Mouse (Mus musculus): ENCODE data around the gene Pxdn.

Gene Pxdn

DNA sequence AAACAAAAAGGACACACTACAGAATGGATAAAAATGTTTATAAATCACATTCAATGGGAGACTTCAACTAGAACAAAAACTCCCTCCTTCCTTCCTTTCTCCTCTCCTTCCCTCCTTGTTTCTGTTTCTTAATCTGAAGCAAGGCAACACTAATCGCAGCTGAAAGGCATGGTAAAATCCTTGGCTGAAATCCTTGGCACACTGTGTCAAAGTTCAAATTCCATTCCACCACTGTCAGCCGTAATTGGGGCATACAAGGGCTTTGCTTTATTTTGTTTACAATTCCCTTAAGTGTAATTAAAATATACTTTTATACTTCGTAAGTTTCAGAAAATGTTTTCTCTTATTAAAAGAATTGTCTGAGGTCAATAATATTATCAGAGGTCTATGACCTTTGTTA, 86.1 kb downstream of the Pxdn start:
- no peak for DNase-seq (ENCODE audit: low read depth, low spot score)

DNA sequence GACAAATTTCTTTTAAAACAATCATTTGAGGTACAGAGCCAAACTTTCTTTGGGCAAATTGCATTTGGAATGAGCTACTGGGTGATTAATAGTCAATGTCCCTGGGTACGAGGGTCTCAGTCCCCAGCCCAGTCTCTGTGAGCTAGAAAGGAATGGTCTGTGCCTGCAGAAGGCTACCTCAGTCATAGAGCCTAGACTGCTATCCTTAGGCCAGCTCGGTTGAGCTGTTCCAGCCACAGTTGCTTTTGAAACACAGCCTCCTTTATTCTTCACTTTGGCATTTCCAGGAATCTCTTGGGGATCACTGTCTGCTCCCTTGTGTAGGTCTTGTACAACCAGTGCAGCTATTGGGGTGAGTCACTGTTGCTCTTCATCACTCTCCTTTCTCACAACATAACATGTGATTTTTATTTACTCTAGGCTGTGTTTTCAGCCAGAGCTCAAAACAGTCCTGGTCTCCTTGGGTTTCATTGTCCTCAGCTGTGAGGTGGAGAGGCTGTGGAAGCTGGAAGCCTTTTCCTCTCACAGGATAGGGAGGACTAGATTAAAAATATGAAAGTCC, 86.9 kb downstream of the Pxdn start:
- DNase-seq (ENCODE audit: low read depth, low spot score): no peak

DNA sequence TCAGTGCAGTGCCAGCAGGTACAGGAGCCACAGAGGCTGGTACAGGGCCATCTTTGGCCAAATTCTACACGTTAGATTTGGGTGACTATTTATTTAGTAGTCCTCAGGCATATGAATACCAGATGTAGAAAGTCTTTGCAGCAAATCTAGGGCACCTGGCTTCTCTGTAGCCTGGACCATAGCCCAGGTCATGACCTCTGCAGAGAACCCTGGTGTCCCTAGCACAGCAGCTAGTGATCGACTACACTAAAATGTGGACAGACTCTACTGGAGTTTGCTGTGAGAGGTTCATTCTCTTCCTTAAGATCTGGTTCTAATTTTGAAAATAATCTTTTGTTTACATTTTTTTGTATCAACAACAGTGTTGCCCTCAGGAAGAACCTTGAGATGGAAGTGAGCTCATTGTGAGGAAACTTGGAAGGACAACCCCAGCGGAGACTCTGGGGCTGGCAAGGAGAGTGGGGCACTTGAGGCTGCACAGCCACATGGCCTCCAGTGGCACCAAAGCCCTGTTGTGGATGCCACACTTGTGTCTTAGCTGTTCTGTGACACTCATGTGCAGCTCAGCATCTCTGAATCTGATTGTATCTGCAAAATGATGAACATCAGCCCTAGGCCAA, 90.4 kb downstream of the Pxdn start:
- DNase-seq (ENCODE audit: low read depth, low spot score): no peak

DNA sequence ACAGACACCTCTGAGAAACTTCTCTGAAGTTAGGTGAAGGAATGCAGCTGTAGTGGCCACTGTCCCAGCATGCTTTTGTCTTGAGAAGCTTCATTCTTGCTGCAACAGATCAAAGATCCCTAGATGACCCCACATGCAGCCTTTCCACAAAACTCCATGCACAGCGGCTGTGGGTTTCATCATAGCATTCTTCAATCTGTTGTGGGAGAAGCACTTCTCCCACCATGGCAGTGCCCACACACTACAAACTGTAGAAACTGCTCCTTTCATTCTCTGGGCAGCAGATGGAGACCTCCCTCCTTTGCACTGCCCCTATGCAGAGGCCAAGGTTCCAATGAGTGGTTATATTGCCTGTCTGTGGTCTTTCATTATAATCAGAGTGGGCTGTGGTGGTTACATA, 91.7 kb downstream of the Pxdn start:
- DNase-seq (ENCODE audit: low read depth, low spot score): no peak

DNA sequence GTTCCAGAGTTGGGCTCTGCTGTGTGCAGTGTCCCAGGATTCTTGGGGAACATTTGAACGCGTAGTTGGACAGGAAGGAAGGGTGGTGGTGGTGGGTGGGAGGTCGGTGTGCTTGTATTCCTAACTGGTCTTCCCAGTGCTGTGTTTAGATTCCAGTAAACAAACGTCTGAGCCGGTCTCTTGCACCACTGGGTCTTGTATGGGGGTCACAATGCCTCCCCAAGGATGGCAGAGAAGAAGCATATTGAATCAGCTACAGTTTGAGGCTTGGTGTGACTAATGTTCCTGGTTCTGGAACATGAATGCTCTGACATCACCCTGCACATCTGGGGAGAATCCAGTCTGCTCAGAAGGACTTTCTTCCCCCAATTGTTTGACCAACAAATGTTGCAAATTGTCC, 93.2 kb downstream of the Pxdn start:
- no peak for DNase-seq (ENCODE audit: low read depth, low spot score)

DNA sequence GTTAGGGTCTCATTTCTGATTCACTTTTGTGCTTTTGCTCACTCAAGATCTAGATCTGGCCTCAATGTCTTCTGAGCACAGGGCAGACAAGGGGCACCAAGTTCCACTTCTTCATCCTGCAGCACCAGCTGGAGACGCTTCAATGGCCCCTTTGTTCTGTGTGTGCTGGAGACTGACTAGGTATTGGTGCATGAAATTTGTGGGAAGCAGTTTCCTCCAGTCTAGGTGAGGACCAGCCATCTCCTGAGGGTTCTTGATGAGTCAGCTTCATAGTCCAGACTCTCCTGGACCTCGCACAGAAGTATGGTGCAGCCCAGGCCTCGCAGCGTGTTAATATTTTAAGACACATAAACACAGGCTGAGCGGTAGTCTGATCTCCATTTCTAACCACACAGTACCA, 97.3 kb downstream of the Pxdn start:
- DNase-seq (ENCODE audit: low read depth, low spot score): no peak

DNA sequence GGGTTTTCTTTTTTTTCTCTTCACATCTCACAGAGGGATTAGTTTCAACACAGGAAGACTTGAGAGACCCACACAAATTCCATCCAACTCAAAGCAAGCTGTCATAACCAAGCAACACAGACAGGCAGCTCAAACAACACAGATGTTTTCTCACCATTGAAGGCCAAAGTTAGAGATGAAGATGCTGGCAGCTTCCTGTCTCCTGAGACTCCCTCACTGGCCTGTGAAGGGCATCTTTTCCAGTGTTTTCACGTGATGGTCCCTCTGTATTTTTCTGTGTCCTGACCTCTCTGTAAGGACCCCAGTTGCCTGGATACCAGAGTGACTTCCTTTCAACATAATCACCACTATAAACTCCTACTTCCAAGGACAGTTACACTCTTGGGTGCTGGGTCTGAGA, 98.0 kb downstream of the Pxdn start:
- DNase-seq (ENCODE audit: low read depth, low spot score): no peak

DNA sequence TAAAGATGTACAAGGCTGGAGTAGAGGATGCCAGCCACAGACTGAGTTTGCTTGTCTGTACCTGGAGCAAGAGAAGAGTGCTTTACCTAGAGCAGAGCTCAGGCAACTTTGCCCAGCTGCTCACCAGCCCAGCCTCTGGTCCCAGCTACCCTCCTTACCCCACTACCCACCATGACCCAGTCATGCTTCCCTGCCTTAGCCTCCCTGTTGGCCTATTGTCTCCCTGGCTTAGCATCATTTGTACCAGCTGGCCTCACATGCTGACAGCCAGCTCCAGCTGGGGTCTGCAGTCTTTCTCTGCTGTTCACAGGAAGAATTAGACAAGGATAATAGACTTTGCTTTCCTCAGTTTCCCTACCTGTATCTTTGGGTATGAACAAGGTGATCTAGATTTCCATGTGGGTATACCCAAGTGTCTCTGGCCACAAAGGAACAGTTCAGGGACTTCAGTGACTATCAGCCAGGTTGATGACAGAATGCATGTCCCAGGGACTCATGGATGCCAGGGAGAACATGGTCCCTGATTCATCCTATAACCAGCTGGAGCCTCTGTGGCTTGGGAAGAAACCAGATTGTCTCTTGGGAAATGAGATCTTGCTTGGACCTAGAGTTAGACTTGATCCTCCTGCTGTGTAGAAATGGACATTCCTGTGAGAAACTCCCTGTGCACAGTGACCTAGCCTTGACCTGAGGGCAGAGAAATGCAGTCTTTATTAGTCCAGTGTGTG, 98.6 kb downstream of the Pxdn start:
- no peak for DNase-seq (ENCODE audit: low read depth, low spot score)

DNA sequence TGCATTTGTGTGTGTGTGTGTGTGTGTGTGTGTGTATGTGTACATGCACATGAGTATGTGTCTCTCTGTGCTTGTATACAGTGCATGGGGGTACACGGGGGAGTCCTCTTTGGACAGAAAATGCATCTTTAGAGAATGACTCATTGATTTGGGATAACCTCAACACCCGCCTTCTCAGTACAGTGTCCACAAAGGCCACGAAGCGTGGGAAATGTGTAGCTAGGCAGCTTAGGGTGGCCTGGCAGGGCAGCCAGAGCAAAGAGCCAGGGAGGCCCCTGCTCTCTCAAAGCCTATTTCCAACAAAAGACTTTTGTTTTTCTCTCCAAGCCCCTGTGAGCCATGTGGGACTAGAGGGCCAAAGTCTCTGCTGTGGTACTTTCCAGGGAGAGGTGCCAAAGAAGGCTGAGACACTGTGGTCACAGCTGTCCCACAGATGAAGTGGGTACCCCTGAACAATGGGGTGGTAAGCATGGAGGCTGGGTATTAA, 99.2 kb downstream of the Pxdn start:
- no peak for DNase-seq (ENCODE audit: low read depth, low spot score)

DNA sequence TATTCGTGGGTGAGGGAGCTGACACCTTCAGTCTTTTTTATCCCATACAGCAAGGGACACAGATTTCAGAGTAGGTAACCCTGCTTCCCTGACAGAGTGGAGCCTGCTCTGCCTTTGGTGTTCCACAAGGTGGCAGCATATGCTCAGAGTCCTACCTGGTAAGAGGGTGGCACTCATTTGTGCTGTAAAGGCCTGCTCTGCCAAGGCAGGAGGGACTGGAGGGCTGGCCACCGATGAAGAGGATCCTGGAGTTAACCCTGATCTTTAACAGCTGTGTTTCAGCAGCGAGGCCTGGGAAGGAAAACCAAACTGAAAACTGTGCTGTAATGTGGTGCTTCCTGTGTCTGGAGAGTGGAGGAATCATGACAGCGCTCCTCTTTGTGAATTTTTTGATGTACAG, 102.2 kb downstream of the Pxdn start:
- peak; percentile 51 for DNase-seq (ENCODE audit: low read depth, low spot score)

DNA sequence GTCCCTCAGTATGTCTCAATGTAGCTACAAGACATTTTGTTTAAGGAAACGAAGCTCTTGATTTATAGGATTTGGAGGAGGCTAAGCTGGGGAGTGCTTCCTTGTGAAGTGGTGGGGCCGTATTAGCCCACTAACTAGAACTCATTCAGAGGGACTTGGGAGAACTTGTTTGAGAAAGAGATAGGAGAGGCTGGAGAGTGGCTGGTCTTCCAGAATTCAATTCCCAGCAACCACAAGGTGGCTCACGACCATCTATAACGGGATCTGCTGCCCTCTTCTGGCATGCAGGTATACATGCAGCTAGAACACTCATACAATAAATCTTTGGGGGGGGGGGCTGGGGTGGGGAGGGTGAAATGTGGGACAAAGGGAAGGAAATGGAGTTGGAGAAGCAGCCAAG, 102.7 kb downstream of the Pxdn start:
- peak; percentile 60 for DNase-seq (ENCODE audit: low read depth, low spot score)

DNA sequence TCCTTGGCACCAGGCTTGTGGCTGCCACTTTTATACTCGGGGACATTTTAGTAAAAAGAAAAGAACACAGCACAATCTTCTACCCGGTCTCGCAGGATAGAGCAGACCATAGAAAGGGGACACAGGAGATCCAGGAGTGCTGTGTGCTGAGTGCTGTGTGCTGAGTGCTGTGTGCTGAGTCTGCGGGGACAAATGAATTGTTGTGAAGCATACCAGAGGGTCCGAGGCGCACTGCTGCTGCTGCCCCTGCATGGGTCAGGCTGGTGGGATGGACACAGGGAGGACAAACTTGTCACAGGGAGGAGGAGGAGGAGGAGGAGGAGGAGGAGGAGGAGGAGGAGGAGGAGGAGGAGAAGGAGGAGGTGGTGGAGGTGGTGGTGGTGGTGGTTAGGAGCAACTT, 111.4 kb downstream of the Pxdn start:
- DNase-seq (ENCODE audit: low read depth, low spot score): no peak

DNA sequence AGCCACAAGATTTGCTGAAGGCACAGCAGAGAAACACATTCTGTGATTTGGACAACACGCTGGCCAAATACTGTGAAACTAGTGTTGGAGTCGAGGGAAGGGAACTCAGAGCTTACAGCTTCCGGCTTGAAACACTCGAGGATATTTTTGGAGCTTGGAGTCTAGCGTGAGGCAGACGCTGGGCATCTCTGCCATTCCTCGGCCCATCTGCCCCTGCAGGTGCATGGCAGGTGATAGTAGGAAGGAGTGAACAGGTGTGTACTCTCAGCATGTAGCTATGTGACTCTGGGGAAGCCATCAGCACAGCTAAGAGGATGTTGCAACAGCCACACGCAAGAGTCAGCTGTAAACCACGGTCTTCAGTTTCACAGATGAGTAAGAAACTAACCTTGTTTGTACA, 112.4 kb downstream of the Pxdn start:
- no peak for DNase-seq (ENCODE audit: low read depth, low spot score)

DNA sequence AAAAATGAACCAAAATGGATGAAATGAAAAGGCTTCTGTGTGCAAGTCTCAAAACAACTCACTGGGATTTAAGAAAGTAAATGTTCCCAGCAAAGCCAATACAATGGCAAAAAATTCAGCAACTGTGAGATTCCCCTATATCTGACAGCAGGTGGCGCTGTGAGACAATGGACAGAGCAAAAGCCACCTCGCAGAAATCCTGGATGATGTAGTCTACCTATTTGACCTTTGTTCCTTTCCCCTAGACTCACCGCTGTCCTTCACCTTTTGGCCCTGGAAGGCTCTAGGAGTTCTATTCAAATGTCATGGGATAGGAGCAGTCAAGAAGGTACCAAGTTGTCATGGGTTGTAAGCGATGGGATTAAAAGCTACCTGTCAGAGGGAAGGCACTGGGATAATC, 112.8 kb downstream of the Pxdn start:
- peak; percentile 62 for DNase-seq (ENCODE audit: low read depth, low spot score)

DNA sequence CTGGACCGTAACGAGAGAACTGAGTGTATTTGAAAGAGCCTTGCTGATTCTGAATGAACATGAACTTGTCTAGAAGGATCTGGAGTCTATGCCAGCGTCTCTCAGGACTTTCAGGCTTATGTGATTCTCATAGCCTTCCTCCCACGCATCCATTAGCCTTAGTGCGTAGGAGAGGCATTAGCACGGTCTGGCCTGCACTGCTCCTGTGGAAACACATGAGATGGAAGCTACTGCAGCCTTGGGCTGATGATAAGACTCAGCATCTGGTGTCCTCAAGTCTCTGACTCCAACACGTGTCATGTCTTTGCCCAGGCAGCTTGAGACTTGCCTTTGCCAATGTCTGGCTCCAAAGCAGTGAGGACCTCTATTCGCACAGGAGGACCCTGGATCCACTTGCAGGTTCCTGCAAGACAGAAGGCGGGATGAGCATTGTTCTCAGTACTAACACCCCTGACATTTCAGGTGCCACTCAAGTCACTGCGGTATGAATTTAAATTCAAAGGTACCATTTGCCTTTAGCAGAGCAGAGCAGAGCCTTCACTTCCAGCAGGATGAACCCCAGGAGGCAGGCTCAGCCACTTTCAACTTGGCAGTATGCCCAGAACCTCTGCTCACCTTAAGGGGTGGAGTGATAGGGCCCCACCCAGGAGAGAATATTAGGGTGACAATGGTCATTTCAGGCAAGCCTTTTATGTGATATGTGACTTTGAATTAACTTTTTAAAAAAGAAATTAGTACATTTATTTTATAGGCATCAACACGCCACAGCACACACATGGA, 117.5 kb downstream of the Pxdn start:
- DNase-seq (ENCODE audit: low read depth, low spot score): no peak

DNA sequence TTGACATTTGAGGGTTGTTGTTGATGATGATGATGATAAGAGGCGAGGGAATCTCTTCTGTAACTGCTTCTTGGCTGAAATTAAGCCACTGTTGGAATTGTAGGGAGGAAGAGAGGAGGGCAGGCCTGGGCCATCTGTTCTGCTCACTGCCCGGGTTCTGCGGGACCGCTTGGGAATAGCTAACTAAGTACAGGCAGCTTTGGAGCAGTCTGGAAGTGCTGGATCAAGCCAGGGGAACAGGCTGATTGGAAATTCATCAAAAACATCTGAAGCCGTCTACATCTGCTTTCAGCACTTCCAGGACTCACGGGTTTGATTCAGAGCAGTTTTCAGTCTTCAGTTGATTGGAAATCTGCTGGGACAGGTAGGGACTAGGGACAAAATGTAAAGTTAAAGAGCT, 120.6 kb downstream of the Pxdn start:
- no peak for DNase-seq (ENCODE audit: low read depth, low spot score)

DNA sequence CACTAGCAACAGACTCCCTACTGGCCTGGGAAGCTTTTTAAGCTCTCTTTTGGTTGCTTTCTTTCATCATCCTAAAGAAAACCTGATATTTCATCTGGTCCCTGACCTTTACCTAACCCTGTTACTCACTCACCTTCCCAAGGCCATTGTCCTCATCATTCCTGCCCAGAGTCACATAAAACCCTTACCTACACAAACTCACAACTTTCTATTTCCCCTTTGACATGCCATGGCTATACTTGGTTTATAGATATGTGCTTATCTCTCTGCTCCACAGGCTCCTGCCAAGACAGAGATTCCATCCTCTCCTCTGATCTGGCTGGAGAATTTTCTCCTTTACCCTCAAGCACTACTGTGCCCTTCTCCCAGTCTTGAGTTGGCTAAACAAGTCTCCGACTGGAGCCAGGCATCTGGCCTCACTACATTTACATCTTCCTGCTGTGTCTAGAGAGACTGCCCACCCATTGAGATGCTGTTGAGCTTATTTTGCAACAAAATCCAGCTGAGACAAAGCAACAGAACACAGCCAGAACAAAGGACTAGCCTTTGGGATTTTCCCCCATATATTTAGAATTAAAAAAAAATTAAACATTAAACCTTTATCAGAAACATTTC, 124.2 kb downstream of the Pxdn start:
- peak; percentile 76 for DNase-seq (ENCODE audit: low read depth, low spot score)

DNA sequence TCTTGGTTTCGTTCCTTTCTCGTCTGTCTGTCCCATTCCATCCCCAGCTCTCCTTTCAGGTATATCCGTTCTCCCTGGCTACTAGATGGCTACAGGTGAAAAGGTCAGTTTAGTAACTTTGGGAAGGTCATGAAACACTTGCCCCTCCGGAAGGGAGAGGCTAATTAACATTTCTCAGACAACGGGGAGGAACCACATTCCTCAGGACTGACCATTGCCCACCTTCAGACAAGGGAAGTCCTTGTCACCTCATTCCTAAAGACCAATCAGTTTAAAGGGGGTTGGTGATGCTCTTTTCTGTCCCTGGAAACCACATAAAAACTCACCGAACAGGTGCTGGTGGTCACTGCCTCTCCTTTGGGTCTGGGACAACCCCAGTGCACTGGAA, 124.7 kb downstream of the Pxdn start:
- peak; percentile 73 for DNase-seq (ENCODE audit: low read depth, low spot score)
